ENCODE assay signal across 30 mouse cellular contexts in the genomic region with DNA sequence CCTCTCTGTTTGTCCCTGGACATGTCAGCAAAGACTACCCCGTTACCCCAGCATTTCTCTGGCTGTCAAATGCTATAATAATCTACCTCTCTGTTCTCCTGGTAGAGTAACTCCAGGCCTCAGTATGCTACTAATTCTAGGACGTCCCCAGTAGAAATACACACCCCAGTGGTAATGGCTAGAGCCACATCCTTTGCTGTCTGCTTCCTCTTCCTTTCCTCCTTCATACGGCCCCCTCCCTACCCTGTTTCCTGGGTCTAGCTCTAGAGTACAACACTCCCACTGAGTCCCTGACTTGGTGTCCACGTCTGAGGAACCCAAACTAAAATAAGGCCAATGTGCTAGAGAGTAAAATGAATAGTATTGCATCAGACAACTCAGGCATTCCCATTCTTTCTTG.
DNase-seq lines count a peak whose midpoint lies in the region; ATAC-seq lines count a peak whose summit lies in the region.
"Had no signal": no experiment of that assay in that cellular context is flagged by ENCODE, and none has a peak within 500 bp of the region (broad histone marks: within the 10 kb centered on the region; RNA-seq: fewer than 3 reads in every experiment).

No protein-coding gene starts in this region.

- peak; percentile 28 for DNase-seq in heart, adult 11 months
- DNase-seq in heart, adult 18-20 months = no peak
- DNase-seq in thymus, postnatal 25 days = peak; percentile 18
- DNase-seq in thymus, postnatal 10 days (ENCODE audit: low spot score in 2 of 2) = no peak
- DNase-seq in naive thymus-derived CD4-positive, alpha-beta T cell, adult 2 months (ENCODE audit: low read depth) = peak; percentile 46
- no peak for DNase-seq in spleen, postnatal 36 days (ENCODE audit: low spot score in 2 of 2)
- DNase-seq: adrenal gland, postnatal 14 days; cerebellum, adult 11 months; cerebellum, adult 9-10 months; gastrocnemius, adult 2 months; heart, postnatal 14 days; kidney, adult 8-10 months; kidney, postnatal 4 days; layer of hippocampus, adult 9-11 months; liver, embryonic 13.5 days; lung, adult 18-20 months; lung, postnatal 10 days; right cerebral cortex, postnatal 4 days had no signal

- H3K9me3 ChIP-seq in neural tube, embryonic 15.5 days (replicated peaks) = no peaks in the 10 kb centered on the region
- H3K9me3 ChIP-seq: embryonic facial prominence, embryonic 13.5 days; forebrain, embryonic 10.5 days; hindbrain, embryonic 10.5 days; intestine, embryonic 15.5 days; limb, embryonic 10.5 days; limb, embryonic 15.5 days; liver, embryonic 13.5 days; midbrain, embryonic 10.5 days; midbrain, embryonic 15.5 days had no signal

- no peak overlapping the region for H3K9ac ChIP-seq in neural tube, embryonic 15.5 days (replicated peaks)
- H3K9ac ChIP-seq: embryonic facial prominence, embryonic 13.5 days; intestine, embryonic 15.5 days; limb, embryonic 15.5 days; liver, embryonic 13.5 days; midbrain, embryonic 15.5 days had no signal

- no peaks in the 10 kb centered on the region for H3K36me3 ChIP-seq in neural tube, embryonic 15.5 days
- H3K36me3 ChIP-seq: embryonic facial prominence, embryonic 13.5 days; forebrain, embryonic 10.5 days; hindbrain, embryonic 10.5 days; intestine, embryonic 15.5 days; limb, embryonic 10.5 days; limb, embryonic 15.5 days; liver, embryonic 13.5 days; midbrain, embryonic 10.5 days; midbrain, embryonic 15.5 days had no signal

- H3K4me3 ChIP-seq in neural tube, embryonic 15.5 days (replicated peaks) = no peak overlapping the region
- H3K4me3 ChIP-seq: embryonic facial prominence, embryonic 13.5 days; forebrain, embryonic 10.5 days; gastrocnemius, adult 2 months; hindbrain, embryonic 10.5 days; intestine, embryonic 15.5 days; limb, embryonic 10.5 days; limb, embryonic 15.5 days; liver, embryonic 13.5 days; midbrain, embryonic 10.5 days; midbrain, embryonic 15.5 days had no signal

- no peak overlapping the region for H3K4me2 ChIP-seq in neural tube, embryonic 15.5 days
- H3K4me2 ChIP-seq: intestine, embryonic 15.5 days; liver, embryonic 13.5 days; midbrain, embryonic 15.5 days had no signal

- ATAC-seq in neural tube, embryonic 15.5 days (ENCODE audit: low FRiP score) = no peak
- ATAC-seq: forebrain, embryonic 16.5 days; hindbrain, embryonic 16.5 days; intestine, embryonic 15.5 days; midbrain, embryonic 15.5 days had no signal

- no peaks in the 10 kb centered on the region for H3K27me3 ChIP-seq in neural tube, embryonic 15.5 days (replicated peaks)
- H3K27me3 ChIP-seq: intestine, embryonic 15.5 days; limb, embryonic 15.5 days; liver, embryonic 13.5 days; midbrain, embryonic 15.5 days had no signal

- H3K4me1 ChIP-seq in neural tube, embryonic 15.5 days = peaks cover 7% of the 10 kb centered on the region; the same call in 1 of the 2 replicates
- H3K4me1 ChIP-seq: liver, embryonic 13.5 days had no signal

- WGBS in neural tube, embryonic 15.5 days = 77% methylated on average over 4 of the region's 4 CpGs

- no peak overlapping the region for H3K27ac ChIP-seq in neural tube, embryonic 15.5 days (replicated peaks)
- H3K27ac ChIP-seq: embryonic facial prominence, embryonic 13.5 days; forebrain, embryonic 10.5 days; gastrocnemius, adult 2 months; hindbrain, embryonic 10.5 days; intestine, embryonic 15.5 days; kidney, postnatal 0 days; limb, embryonic 10.5 days; limb, embryonic 15.5 days; liver, embryonic 13.5 days; midbrain, embryonic 10.5 days; midbrain, embryonic 15.5 days had no signal

Comparison
In these comparisons a context has a peak if more than half of its experiments do, and no peak if none do; other contexts are left out.
1. DNase-seq: peak in heart, adult 11 months (single experiment), thymus, postnatal 25 days (single experiment) and naive thymus-derived CD4-positive, alpha-beta T cell, adult 2 months (single experiment); none in heart, adult 18-20 months (0 of 2), thymus, postnatal 10 days (0 of 2) and spleen, postnatal 36 days (0 of 2).